Mouse (Mus musculus) ES-Bruce4 (cell line): ENCODE results near the gene Acsbg2.

Source experiments
- CTCF ChIP-seq: IDR thresholded peaks from one replicate; pipeline ENCODE4 v1.8.1; 2011; ENCODE audit warnings: low read depth, low read length
- EP300 ChIP-seq: IDR thresholded peaks from 2 replicates; pipeline ENCODE4 v1.6.1; 2011; ENCODE audit warnings: low read depth, low read length; ENCODE audit not compliant: insufficient read depth
- POLR2A ChIP-seq: IDR thresholded peaks from one replicate; pipeline ENCODE4 v1.8.1; 2011; ENCODE audit warnings: low read length; ENCODE audit not compliant: insufficient read depth

- TF ChIP-seq POLR2A = no peak
- no peak for TF ChIP-seq EP300
- no peak for TF ChIP-seq CTCF
Measured at GRCm38 (mm10) chr17:56819694-56820111, 54.5 kb downstream of the Acsbg2 start.
